Mouse (Mus musculus): ENCODE measurements around the gene Mindy1. TPM values are rescaled to one million over a fixed set of nuclear protein-coding genes. Genes with fewer than 3 reads are reported as not detected.

The Mindy1 gene
- polyA plus RNA-seq, 1 experiment: 43.6 TPM

DNA sequence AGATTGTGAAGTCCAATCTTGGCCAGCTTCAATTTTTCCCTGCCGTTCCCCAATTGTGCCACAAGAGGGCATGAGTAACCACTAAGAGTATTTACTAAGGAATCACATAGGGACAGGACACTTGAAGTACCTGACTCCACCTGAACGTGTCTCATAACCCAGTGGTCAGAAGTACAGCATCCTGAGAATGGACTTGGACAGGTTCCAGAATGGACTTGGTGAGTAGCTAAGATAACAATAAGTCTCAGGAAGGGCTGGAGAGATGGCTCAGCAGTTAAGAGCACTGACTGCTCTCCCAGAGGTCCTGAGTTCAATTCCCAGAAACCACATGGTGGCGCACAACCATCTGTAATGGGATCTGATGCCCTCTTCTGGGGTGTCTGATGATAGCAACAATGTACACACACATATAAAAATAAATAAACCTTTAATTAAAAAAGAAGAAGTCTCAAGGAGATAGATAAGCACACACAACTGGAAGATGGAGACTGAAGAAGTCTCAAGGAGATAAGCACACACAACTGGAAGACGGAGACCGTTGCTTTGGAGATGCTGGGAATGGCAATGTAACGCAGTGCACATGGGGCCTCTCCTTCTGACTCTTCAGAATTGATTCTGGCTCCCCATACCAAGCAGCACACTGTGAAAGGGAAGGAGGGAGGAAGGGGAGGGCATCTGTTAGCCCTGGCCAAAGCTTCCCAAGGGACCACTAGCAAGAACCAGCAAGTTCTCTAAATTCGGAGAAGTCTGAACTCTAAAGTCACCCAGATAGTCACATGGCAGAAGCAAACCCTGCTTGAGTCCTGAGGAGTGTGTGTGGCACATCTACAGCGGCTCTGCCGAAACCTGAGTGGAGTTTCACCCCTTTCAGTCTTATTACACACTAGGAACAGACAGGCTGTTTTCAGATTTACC, 30.1 kb downstream of the Mindy1 start:
- Histone ChIP-seq H3K9ac (ENCODE audit: low read depth, poor library complexity, severe bottlenecking) (no peak overlapping the region), H3K27ac (ENCODE audit: insufficient read depth, low read length) (no peak overlapping the region), H3K27me3 (ENCODE audit: control insufficient read depth, insufficient read depth, low read length, poor library complexity, severe bottlenecking) (no peaks in the 10 kb centered on the region), H3K4me3 (ENCODE audit: low read depth, low read length) (no peak overlapping the region), H3K9me3 (replicated peaks; ENCODE audit: control insufficient read depth, insufficient read depth, low read length, poor library complexity, severe bottlenecking) (no peaks in the 10 kb centered on the region), H3K36me3 (ENCODE audit: control insufficient read depth, insufficient read depth, low read length, poor library complexity, severe bottlenecking) (no peaks in the 10 kb centered on the region), H3K4me1 (ENCODE audit: control insufficient read depth, insufficient read depth, low read length) (peaks cover 5% of the 10 kb centered on the region)
- peak; percentile 33 for TF ChIP-seq CTCF (IDR thresholded peaks at IDR 0.05; ENCODE audit: low read depth, low read length)
- no peak for TF ChIP-seq POLR2A (IDR thresholded peaks at IDR 0.05; ENCODE audit: insufficient read depth, low read length)
- no peak for TF ChIP-seq EP300 (IDR thresholded peaks at IDR 0.05; ENCODE audit: insufficient read depth, low read depth, low read length)

DNA sequence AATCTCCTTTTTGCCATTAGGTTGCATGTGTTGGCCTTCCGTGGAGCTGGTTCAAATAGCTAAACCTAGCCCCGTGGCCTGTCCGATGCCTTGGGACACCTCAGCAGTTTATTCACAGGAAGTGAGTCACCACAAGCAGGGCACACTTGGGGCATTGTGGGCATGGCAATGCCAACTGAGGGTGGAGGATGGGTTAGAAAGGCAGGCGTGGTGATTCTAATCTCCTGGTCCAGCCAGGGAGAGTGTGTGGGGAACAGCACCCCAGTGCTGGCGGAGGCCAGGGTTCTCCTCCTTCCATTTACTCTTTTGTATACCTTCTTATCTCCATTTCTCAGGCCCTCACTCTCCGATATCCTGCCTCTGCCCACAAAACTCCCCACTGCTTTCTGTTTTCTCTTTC, 31.5 kb downstream of the Mindy1 start:
- TF ChIP-seq CTCF (IDR thresholded peaks at IDR 0.05; ENCODE audit: low read depth, low read length): no peak
- TF ChIP-seq EP300 (IDR thresholded peaks at IDR 0.05; ENCODE audit: insufficient read depth, low read depth, low read length): no peak
- TF ChIP-seq POLR2A (IDR thresholded peaks at IDR 0.05; ENCODE audit: insufficient read depth, low read length): no peak
- H3K27ac ChIP-seq (ENCODE audit: insufficient read depth, low read length): no peak overlapping the region
- no peaks in the 10 kb centered on the region for H3K9me3 ChIP-seq (replicated peaks; ENCODE audit: control insufficient read depth, insufficient read depth, low read length, poor library complexity, severe bottlenecking)
- no peaks in the 10 kb centered on the region for H3K36me3 ChIP-seq (ENCODE audit: control insufficient read depth, insufficient read depth, low read length, poor library complexity, severe bottlenecking)
- H3K9ac ChIP-seq (ENCODE audit: low read depth, poor library complexity, severe bottlenecking): no peak overlapping the region
- no peak overlapping the region for H3K4me3 ChIP-seq (ENCODE audit: low read depth, low read length)
- H3K27me3 ChIP-seq (ENCODE audit: control insufficient read depth, insufficient read depth, low read length, poor library complexity, severe bottlenecking): no peaks in the 10 kb centered on the region
- H3K4me1 ChIP-seq (ENCODE audit: control insufficient read depth, insufficient read depth, low read length): no peaks in the 10 kb centered on the region

DNA sequence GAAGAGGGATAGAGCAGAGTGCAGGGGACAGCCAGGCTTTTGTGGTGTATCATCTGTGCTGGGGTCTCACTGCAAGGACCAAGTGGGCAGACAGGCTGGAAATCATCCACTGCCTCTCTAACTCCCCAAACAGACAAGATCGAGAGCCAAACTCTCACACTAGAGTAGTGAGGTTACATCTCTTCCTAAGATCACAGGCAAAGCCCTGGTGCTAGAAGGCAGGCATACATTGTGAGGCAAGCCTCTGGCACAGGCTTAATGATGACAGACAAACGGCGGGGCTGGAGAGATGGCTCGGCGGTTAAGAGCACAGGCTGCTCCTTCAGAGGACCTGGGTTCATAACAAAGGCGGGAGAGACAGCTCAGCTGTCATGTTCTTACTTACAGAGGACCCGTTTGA, 32.3 kb downstream of the Mindy1 start:
- Histone ChIP-seq H3K4me1 (ENCODE audit: control insufficient read depth, insufficient read depth, low read length) (no peaks in the 10 kb centered on the region), H3K4me3 (ENCODE audit: low read depth, low read length) (no peak overlapping the region), H3K27me3 (ENCODE audit: control insufficient read depth, insufficient read depth, low read length, poor library complexity, severe bottlenecking) (no peaks in the 10 kb centered on the region), H3K27ac (ENCODE audit: insufficient read depth, low read length) (no peak overlapping the region), H3K36me3 (ENCODE audit: control insufficient read depth, insufficient read depth, low read length, poor library complexity, severe bottlenecking) (no peaks in the 10 kb centered on the region), H3K9me3 (replicated peaks; ENCODE audit: control insufficient read depth, insufficient read depth, low read length, poor library complexity, severe bottlenecking) (no peaks in the 10 kb centered on the region), H3K9ac (ENCODE audit: low read depth, poor library complexity, severe bottlenecking) (0 out of 2 replicates have a peak overlapping the region, but pooled peaks have one; percentile 6)
- no peak for TF ChIP-seq CTCF (IDR thresholded peaks at IDR 0.05; ENCODE audit: low read depth, low read length)
- no peak for TF ChIP-seq POLR2A (IDR thresholded peaks at IDR 0.05; ENCODE audit: insufficient read depth, low read length)
- no peak for TF ChIP-seq EP300 (IDR thresholded peaks at IDR 0.05; ENCODE audit: insufficient read depth, low read depth, low read length)

DNA sequence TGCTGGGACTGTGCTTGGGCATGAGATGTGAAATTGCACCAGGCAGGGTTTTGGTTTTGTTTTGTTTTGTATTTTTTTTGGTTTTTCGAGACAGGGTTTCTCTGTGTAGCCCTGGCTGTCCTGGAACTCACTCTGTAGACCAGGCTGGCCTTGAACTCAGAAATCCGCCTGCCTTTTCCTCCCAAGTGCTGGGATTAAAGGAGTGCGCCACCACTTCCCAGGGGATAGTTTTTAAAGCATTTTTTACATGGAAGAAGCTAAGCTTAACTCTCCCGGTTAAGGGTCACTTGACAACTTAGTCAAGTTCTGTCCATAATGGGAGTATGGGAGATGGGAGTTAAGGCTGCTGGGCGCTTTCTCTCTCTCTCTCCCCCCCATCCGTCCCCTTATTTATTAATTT, 32.9 kb downstream of the Mindy1 start:
- TF ChIP-seq EP300 (IDR thresholded peaks at IDR 0.05; ENCODE audit: insufficient read depth, low read depth, low read length) (no peak), CTCF (IDR thresholded peaks at IDR 0.05; ENCODE audit: low read depth, low read length) (no peak), POLR2A (IDR thresholded peaks at IDR 0.05; ENCODE audit: insufficient read depth, low read length) (no peak)
- no peaks in the 10 kb centered on the region for H3K27me3 ChIP-seq (ENCODE audit: control insufficient read depth, insufficient read depth, low read length, poor library complexity, severe bottlenecking)
- no peaks in the 10 kb centered on the region for H3K9me3 ChIP-seq (replicated peaks; ENCODE audit: control insufficient read depth, insufficient read depth, low read length, poor library complexity, severe bottlenecking)
- H3K4me1 ChIP-seq (ENCODE audit: control insufficient read depth, insufficient read depth, low read length): no peaks in the 10 kb centered on the region
- H3K36me3 ChIP-seq (ENCODE audit: control insufficient read depth, insufficient read depth, low read length, poor library complexity, severe bottlenecking): no peaks in the 10 kb centered on the region
- no peak overlapping the region for H3K27ac ChIP-seq (ENCODE audit: insufficient read depth, low read length)
- H3K9ac ChIP-seq (ENCODE audit: low read depth, poor library complexity, severe bottlenecking): peak overlapping the region; percentile 94
- H3K4me3 ChIP-seq (ENCODE audit: low read depth, low read length): 0 out of 2 replicates have a peak overlapping the region, but pooled peaks have one; percentile 84

DNA sequence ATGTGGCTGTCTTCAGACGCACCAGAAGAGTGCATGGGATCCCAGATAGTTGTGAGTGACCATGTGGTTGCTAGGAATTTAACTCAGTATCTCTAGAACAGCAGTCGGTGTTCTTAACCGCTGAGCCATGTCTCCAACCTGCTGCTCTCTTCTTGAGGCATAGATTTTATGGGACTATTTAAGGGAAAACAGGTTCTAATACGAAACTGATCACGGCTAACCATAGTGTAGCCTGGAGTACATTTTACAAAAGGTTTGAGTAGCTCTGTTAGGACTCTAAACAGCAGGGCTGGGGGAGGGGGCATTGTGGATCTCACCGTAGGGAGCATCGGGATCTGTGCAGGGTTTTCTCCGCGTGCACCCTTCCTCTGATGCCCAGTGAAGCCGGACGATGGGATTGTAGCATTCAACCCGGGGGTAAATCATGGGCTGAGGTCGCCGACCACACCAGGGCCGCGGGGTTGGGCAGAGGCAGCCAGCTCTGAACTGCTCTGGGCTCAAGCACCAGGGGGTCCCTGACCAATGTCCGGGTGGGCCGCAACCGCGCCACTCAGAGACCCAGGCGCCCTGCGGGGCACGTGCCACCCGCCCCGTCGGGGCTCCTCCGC, 33.4 kb downstream of the Mindy1 start, which contains the start of gene Cers2:
TSS of gene Cers2 (plus strand) at position 306 of the 608 bp plus-strand sequence.
- Histone ChIP-seq H3K9me3 (replicated peaks; ENCODE audit: control insufficient read depth, insufficient read depth, low read length, poor library complexity, severe bottlenecking) (no peaks in the 10 kb centered on the region), H3K4me3 (ENCODE audit: low read depth, low read length) (peak within 1 kb of the TSS; percentile 84), H3K27me3 (ENCODE audit: control insufficient read depth, insufficient read depth, low read length, poor library complexity, severe bottlenecking) (no peaks in the 10 kb centered on the region), H3K9ac (ENCODE audit: low read depth, poor library complexity, severe bottlenecking) (peak within 1 kb of the TSS; percentile 94), H3K27ac (ENCODE audit: insufficient read depth, low read length) (peak within 1 kb of the TSS; percentile 29), H3K4me1 (ENCODE audit: control insufficient read depth, insufficient read depth, low read length) (no peaks in the 10 kb centered on the region), H3K36me3 (ENCODE audit: control insufficient read depth, insufficient read depth, low read length, poor library complexity, severe bottlenecking) (no peaks in the 10 kb centered on the region)
- TF ChIP-seq POLR2A (IDR thresholded peaks at IDR 0.05; ENCODE audit: insufficient read depth, low read length) (no peak), CTCF (IDR thresholded peaks at IDR 0.05; ENCODE audit: low read depth, low read length) (no peak), EP300 (IDR thresholded peaks at IDR 0.05; ENCODE audit: insufficient read depth, low read depth, low read length) (no peak)

Data from ES-Bruce4 (cell line).